Mouse (Mus musculus) spleen, adult 2 months (tissue): ENCODE measurements at regions not wholly inside any gene's neighbourhood (a gene's known extent, or its start where the extent isn't known, plus 50 kb on each side); places are given as distances from the start of the nearest gene placed in this dataset.

ENCODE experiments used
- CTCF ChIP-seq: fragments of 200-500 bp; IDR thresholded peaks from 2 replicates; pipeline ENCODE4 v1.5.1; 2011; ENCODE audit warnings: mild to moderate bottlenecking, inconsistent platforms; ENCODE audit not compliant: insufficient read depth, insufficient read length, insufficient replicate concordance; ENCODE audit errors: extremely low read depth
- POLR2A ChIP-seq: fragments of 200-500 bp; IDR thresholded peaks from 2 replicates; pipeline ENCODE4 v1.6.1; 2011; ENCODE audit warnings: low read depth, low read length, inconsistent platforms

DNA sequence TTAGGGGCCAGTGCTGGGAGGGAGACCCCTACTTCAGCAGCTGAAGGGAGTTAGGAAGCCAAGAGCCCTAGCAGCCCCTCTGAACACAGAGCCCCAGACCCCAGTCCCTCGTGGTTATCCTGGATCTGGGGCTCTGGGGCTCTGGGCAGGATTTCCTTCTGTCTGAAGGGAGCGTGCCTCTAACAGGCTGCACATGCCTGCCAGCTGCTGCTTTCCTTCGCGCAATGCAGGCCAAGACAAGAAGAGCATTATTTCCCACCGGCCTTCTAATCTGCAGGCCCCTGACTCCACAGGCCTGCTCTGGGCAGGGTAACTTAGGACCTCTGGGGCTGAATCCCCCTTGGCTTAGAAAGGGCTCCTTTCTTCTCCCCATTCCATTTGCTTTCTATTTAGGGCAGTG is 181.1 kb upstream of the Six2 start:
- TF ChIP-seq CTCF: no peak
- TF ChIP-seq POLR2A: no peak
